Comparison of ENCODE assay signal across 22 mouse cellular contexts in the genomic region with DNA sequence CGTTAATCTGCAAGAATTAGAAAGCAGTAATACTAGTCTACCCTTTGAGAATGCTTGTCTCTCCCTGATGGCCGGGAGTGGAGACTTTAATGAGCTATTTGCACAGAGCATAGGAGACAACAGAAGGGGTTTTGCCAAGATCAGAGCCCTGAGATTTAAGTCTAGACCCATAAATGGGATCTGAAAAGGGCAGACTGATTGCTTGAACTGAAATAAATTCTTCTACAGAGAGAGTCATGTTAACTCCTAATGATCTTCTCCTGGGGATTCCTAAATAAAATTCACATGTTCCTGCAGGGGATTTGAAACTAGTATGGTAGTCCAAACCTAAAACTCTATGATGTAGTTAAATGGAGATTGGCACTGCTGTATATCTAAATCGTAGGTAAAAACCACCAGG.
"Had no signal": no experiment of that assay in that cellular context is flagged by ENCODE, and none has a peak within 500 bp of the region (broad histone marks: within the 10 kb centered on the region; RNA-seq: fewer than 3 reads in every experiment).

No protein-coding gene starts in this region.

- H3K4me3 ChIP-seq: layer of hippocampus, adult 2 months; limb, embryonic 12.5 days; liver, embryonic 12.5 days; liver, embryonic 15.5 days; lung, embryonic 15.5 days; myocyte; neural tube, embryonic 13.5 days; stomach, embryonic 15.5 days had no signal

- H3K9ac ChIP-seq: limb, embryonic 12.5 days; liver, embryonic 12.5 days; liver, embryonic 15.5 days; lung, embryonic 15.5 days; neural tube, embryonic 13.5 days; stomach, embryonic 15.5 days had no signal

- H3K36me3 ChIP-seq: limb, embryonic 12.5 days; liver, embryonic 12.5 days; liver, embryonic 15.5 days; lung, embryonic 15.5 days; neural tube, embryonic 13.5 days; stomach, embryonic 15.5 days had no signal

- H3K4me1 ChIP-seq: limb, embryonic 12.5 days; liver, embryonic 12.5 days; liver, embryonic 15.5 days; lung, embryonic 15.5 days; neural tube, embryonic 13.5 days; stomach, embryonic 15.5 days had no signal

- ATAC-seq: intestine, postnatal 0 days; liver, embryonic 12.5 days; midbrain, embryonic 16.5 days had no signal

- H3K27me3 ChIP-seq: limb, embryonic 12.5 days; liver, embryonic 12.5 days; liver, embryonic 15.5 days; lung, embryonic 15.5 days; neural tube, embryonic 13.5 days; stomach, embryonic 15.5 days had no signal

- H3K27ac ChIP-seq: kidney, postnatal 0 days; layer of hippocampus, adult 2 months; limb, embryonic 12.5 days; liver, embryonic 12.5 days; liver, embryonic 15.5 days; lung, embryonic 15.5 days; neural tube, embryonic 13.5 days; stomach, embryonic 15.5 days had no signal

- H3K9me3 ChIP-seq: limb, embryonic 12.5 days; liver, embryonic 12.5 days; liver, embryonic 15.5 days; lung, embryonic 15.5 days; neural tube, embryonic 13.5 days; stomach, embryonic 15.5 days had no signal

- DNase-seq: kidney, adult 2 months; kidney, postnatal 25 days; layer of hippocampus, adult 9-11 months; liver; lung, adult 18-20 months; lung, postnatal 14 days; lung, postnatal 4 days; retina, postnatal 1 day; right cerebral cortex, postnatal 25 days; spleen, adult 18-20 months; thymus, postnatal 36 days had no signal

- H3K4me2 ChIP-seq: limb, embryonic 12.5 days; liver, embryonic 12.5 days; liver, embryonic 15.5 days; lung, embryonic 15.5 days; neural tube, embryonic 13.5 days; stomach, embryonic 15.5 days had no signal
